Mouse (Mus musculus) embryonic facial prominence, embryonic 10.5 days (tissue): ENCODE data around the gene Lypd6. TPM values are rescaled to one million over a fixed set of nuclear protein-coding genes. Genes with fewer than 3 reads are reported as not detected.

Source experiments
- DNase-seq: peaks from one replicate; pipeline ENCODE4 v3.0.0-alpha.2; 2017; ENCODE audit warnings: low spot score
- H3K27ac ChIP-seq: fragments of 300-500 bp; sonication (generic); replicated peaks from 2 replicates; pipeline ENCODE4 v1.5.1; 2016; ENCODE audit warnings: mild to moderate bottlenecking
- H3K27me3 ChIP-seq: fragments of 300-500 bp; sonication (generic); replicated peaks from 2 replicates; pipeline ENCODE4 v1.6.1; 2016; ENCODE audit warnings: low read depth, mild to moderate bottlenecking; ENCODE audit not compliant: poor library complexity, severe bottlenecking
- H3K36me3 ChIP-seq: fragments of 300-500 bp; sonication (generic); replicated peaks from 2 replicates; pipeline ENCODE4 v1.6.1; 2016; ENCODE audit warnings: mild to moderate bottlenecking, moderate library complexity
- H3K4me1 ChIP-seq: fragments of 300-500 bp; sonication (generic); 2 replicates; pipeline ENCODE4 v1.6.1; 2016
- H3K4me3 ChIP-seq: fragments of 300-500 bp; sonication (generic); 2 replicates; pipeline ENCODE4 v1.5.1; 2016; ENCODE audit warnings: mild to moderate bottlenecking, moderate library complexity
- H3K9me3 ChIP-seq: fragments of 300-500 bp; sonication (generic); 2 replicates; pipeline ENCODE4 v1.6.1; 2016; ENCODE audit warnings: mild to moderate bottlenecking
- WGBS: fragments of 180-500 bp; shearing (Covaris S2); methylation state at CpG from one replicate; pipeline ENCODE4 v1.1.7; 2016; 5-methylcytosine and 5-hydroxymethylcytosine counted together
- polyA plus RNA-seq: library from polyadenylated mRNA; unstranded; fragments of >200 nt; fragmentation: Nextera tagmentation; extraction: Ambion mirVana; gene quantifications from 2 replicates; pipeline ENCODE4 v1.2.1, GENCODE M21; 2016

The Lypd6 gene
- polyA plus RNA-seq, 1 experiment from 2014 or later: 8.7 TPM

- Histone ChIP-seq H3K9me3 (no peaks in the 10 kb centered on the region), H3K27ac (no peak overlapping the region), H3K36me3 (no peaks in the 10 kb centered on the region), H3K4me3 (no peak overlapping the region), H3K4me1 (peaks cover 8% of the 10 kb centered on the region), H3K27me3 (peaks cover 16% of the 10 kb centered on the region)
- 80% methylated on average over 4 of the region's 4 CpGs for WGBS
- DNase-seq: no peak
These were observed 5.9 kb downstream of the Lypd6 start for GRCm38 (mm10) chr2:50072158-50072557.

GRCm38 (mm10) chr2:50084746-50085145 lies 18.5 kb downstream of the Lypd6 start:
- H3K9me3 ChIP-seq: no peaks in the 10 kb centered on the region
- no peak overlapping the region for H3K4me3 ChIP-seq
- peaks cover 8% of the 10 kb centered on the region for H3K4me1 ChIP-seq
- DNase-seq: no peak
- H3K27me3 ChIP-seq: no peaks in the 10 kb centered on the region
- 0 out of 2 replicates have a peak, but pooled peaks cover 5% of the 10 kb centered on the region for H3K36me3 ChIP-seq
- 77% methylated on average over 3 of the region's 3 CpGs for WGBS
- no peak overlapping the region for H3K27ac ChIP-seq

GRCm38 (mm10) chr2:50087761-50088160 lies 21.5 kb downstream of the Lypd6 start:
- Histone ChIP-seq H3K36me3 (no peaks in the 10 kb centered on the region), H3K9me3 (no peaks in the 10 kb centered on the region), H3K27ac (no peak overlapping the region), H3K4me1 (peaks cover 13% of the 10 kb centered on the region), H3K4me3 (no peak overlapping the region), H3K27me3 (no peaks in the 10 kb centered on the region)
- no peak for DNase-seq
- WGBS: 67% methylated on average over 3 of the region's 3 CpGs

GRCm38 (mm10) chr2:50096336-50096735 lies 30.1 kb downstream of the Lypd6 start:
- H3K9me3 ChIP-seq: no peaks in the 10 kb centered on the region
- no peak for DNase-seq
- no peak overlapping the region for H3K4me3 ChIP-seq
- 92% methylated on average over 3 of the region's 3 CpGs for WGBS
- H3K36me3 ChIP-seq: no peaks in the 10 kb centered on the region
- H3K27me3 ChIP-seq: no peaks in the 10 kb centered on the region
- H3K27ac ChIP-seq: no peak overlapping the region
- peaks cover 18% of the 10 kb centered on the region for H3K4me1 ChIP-seq

- Histone ChIP-seq H3K27ac (no peak overlapping the region), H3K4me3 (no peak overlapping the region), H3K27me3 (no peaks in the 10 kb centered on the region), H3K4me1 (peaks cover 19% of the 10 kb centered on the region), H3K9me3 (no peaks in the 10 kb centered on the region), H3K36me3 (no peaks in the 10 kb centered on the region)
- 41% methylated on average over 9 of the region's 9 CpGs for WGBS
- peak; percentile 48 for DNase-seq
These were observed 34.3 kb downstream of the Lypd6 start for GRCm38 (mm10) chr2:50100364-50101151.

GRCm38 (mm10) chr2:50101152-50101450 lies 34.9 kb downstream of the Lypd6 start:
- 86% methylated on average over 1 of the region's 1 CpGs for WGBS
- H3K27ac ChIP-seq: no peak overlapping the region
- no peaks in the 10 kb centered on the region for H3K36me3 ChIP-seq
- no peak for DNase-seq
- H3K4me1 ChIP-seq: peaks cover 19% of the 10 kb centered on the region
- H3K4me3 ChIP-seq: no peak overlapping the region
- H3K9me3 ChIP-seq: no peaks in the 10 kb centered on the region
- H3K27me3 ChIP-seq: no peaks in the 10 kb centered on the region

DNA sequence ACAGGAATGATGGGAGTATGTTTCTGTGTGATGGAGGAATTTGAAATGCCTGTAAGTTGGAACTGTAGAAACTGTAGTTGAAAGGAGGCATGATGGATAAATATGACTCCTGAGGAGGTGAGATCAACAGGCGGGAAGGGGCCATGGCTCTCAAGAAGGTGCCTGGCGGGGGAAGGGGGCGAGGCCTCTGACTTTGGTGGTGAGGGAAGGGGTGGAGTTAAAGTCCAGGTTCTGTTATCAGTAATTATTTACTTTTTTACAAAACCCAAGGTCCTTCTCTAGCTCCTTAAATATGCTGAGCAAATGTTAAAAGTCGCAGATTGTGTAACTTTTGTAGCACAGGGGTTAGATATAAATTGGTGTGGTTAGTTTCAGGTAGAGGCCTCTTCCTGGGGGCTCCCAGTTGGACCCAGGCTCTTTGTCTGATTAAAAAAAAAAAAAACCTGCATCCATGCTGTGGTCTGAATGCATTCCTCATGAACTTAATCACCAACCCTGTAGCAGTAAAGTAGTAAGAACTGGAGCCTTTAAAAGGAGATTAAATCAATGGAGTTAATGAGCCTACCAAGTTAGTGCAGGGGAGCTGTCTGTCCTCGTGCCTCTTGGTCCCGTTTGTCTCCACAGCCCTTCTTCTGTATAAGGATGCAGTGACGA lies 37.7 kb downstream of the Lypd6 start:
- Histone ChIP-seq H3K27ac (no peak overlapping the region), H3K27me3 (no peaks in the 10 kb centered on the region), H3K36me3 (no peaks in the 10 kb centered on the region), H3K4me1 (peaks cover 19% of the 10 kb centered on the region), H3K9me3 (no peaks in the 10 kb centered on the region), H3K4me3 (no peak overlapping the region)
- no peak for DNase-seq
- WGBS: 72% methylated on average over 7 of the region's 7 CpGs

GRCm38 (mm10) chr2:50105590-50105989 lies 39.4 kb downstream of the Lypd6 start:
- DNase-seq: no peak
- WGBS: 74% methylated on average over 3 of the region's 3 CpGs
- no peaks in the 10 kb centered on the region for H3K9me3 ChIP-seq

GRCm38 (mm10) chr2:50105992-50106391 lies 39.8 kb downstream of the Lypd6 start:
- Histone ChIP-seq H3K4me3 (no peak overlapping the region), H3K27me3 (no peaks in the 10 kb centered on the region), H3K4me1 (peaks cover 14% of the 10 kb centered on the region), H3K27ac (no peak overlapping the region), H3K9me3 (no peaks in the 10 kb centered on the region), H3K36me3 (no peaks in the 10 kb centered on the region)
- DNase-seq: no peak
- 80% methylated on average over 3 of the region's 3 CpGs for WGBS

More at GRCm38 (mm10) chr2:50105590-50105989, 39.4 kb downstream of the Lypd6 start:
- H3K27me3 ChIP-seq: no peaks in the 10 kb centered on the region
- no peaks in the 10 kb centered on the region for H3K36me3 ChIP-seq
- H3K27ac ChIP-seq: no peak overlapping the region
- no peak overlapping the region for H3K4me3 ChIP-seq
- peaks cover 18% of the 10 kb centered on the region for H3K4me1 ChIP-seq

GRCm38 (mm10) chr2:50106879-50107278 lies 40.6 kb downstream of the Lypd6 start:
- 85% methylated on average over 3 of the region's 3 CpGs for WGBS
- peaks cover 9% of the 10 kb centered on the region; the same call in 1 of the 2 replicates for H3K4me1 ChIP-seq
- H3K4me3 ChIP-seq: no peak overlapping the region
- no peaks in the 10 kb centered on the region for H3K36me3 ChIP-seq
- no peak for DNase-seq
- no peaks in the 10 kb centered on the region for H3K9me3 ChIP-seq
- H3K27ac ChIP-seq: no peak overlapping the region
- H3K27me3 ChIP-seq: no peaks in the 10 kb centered on the region

GRCm38 (mm10) chr2:50110167-50110566 lies 43.9 kb downstream of the Lypd6 start:
- WGBS: 61% methylated on average over 10 of the region's 10 CpGs
- DNase-seq: peak; percentile 21
- Histone ChIP-seq H3K27me3 (no peaks in the 10 kb centered on the region), H3K4me1 (peaks cover 9% of the 10 kb centered on the region; the same call in 1 of the 2 replicates), H3K9me3 (no peaks in the 10 kb centered on the region), H3K4me3 (no peak overlapping the region), H3K36me3 (no peaks in the 10 kb centered on the region), H3K27ac (no peak overlapping the region)

- no peaks in the 10 kb centered on the region for H3K9me3 ChIP-seq
- no peaks in the 10 kb centered on the region for H3K27me3 ChIP-seq
- no peak overlapping the region for H3K4me3 ChIP-seq
- no peaks in the 10 kb centered on the region for H3K36me3 ChIP-seq
- H3K4me1 ChIP-seq: peaks cover 9% of the 10 kb centered on the region; the same call in 1 of the 2 replicates
- no peak overlapping the region for H3K27ac ChIP-seq
- DNase-seq: no peak
- 87% methylated on average over 3 of the region's 3 CpGs for WGBS
These were observed 44.9 kb downstream of the Lypd6 start for GRCm38 (mm10) chr2:50111169-50111568.

GRCm38 (mm10) chr2:50111609-50112008 lies 45.4 kb downstream of the Lypd6 start:
- H3K36me3 ChIP-seq: no peaks in the 10 kb centered on the region
- peaks cover 9% of the 10 kb centered on the region; the same call in 1 of the 2 replicates for H3K4me1 ChIP-seq
- DNase-seq: no peak
- H3K27ac ChIP-seq: no peak overlapping the region
- no peaks in the 10 kb centered on the region for H3K27me3 ChIP-seq
- WGBS: 50% methylated on average over 1 of the region's 1 CpGs
- H3K4me3 ChIP-seq: no peak overlapping the region
- no peaks in the 10 kb centered on the region for H3K9me3 ChIP-seq
